Mouse (Mus musculus): ENCODE results near the gene Thra.
"Not testable (repeated sequence)": the region's sequence is repeated elsewhere in the genome, so short reads cannot be mapped to it uniquely, and the experiment has no call there.

The Thra gene

GRCm38 (mm10) chr11:98720756-98721155 is 19.7 kb upstream of the Thra start:
- no peak for DNase-seq

GRCm38 (mm10) chr11:98721458-98722226 is 18.8 kb upstream of the Thra start:
- DNase-seq = no peak

- no peak for DNase-seq
These were observed 17.3 kb upstream of the Thra start for GRCm38 (mm10) chr11:98723098-98723497.

- peak in 1 of 2 experiments; percentile 3 for DNase-seq
These were observed 14.4 kb upstream of the Thra start for GRCm38 (mm10) chr11:98725926-98726506.

- DNase-seq = peak; percentile 75 to 84
These were observed 11.3 kb upstream of the Thra start, which contains the start of gene Med24 for GRCm38 (mm10) chr11:98729119-98729588. Med24 (minus strand) TSS chr11:98729435.

GRCm38 (mm10) chr11:98730727-98731126 is 9.7 kb upstream of the Thra start:
- no peak for DNase-seq

- DNase-seq = no peak
These were observed 9.3 kb upstream of the Thra start for GRCm38 (mm10) chr11:98731134-98731533.

GRCm38 (mm10) chr11:98734020-98734419 is 6.4 kb upstream of the Thra start:
- peak in 1 of 2 experiments; percentile 18 for DNase-seq

- DNase-seq = no peak
These were observed 5.3 kb upstream of the Thra start for GRCm38 (mm10) chr11:98735111-98735510.

GRCm38 (mm10) chr11:98736176-98736575 is 4.3 kb upstream of the Thra start:
- no peak for DNase-seq

GRCm38 (mm10) chr11:98737220-98737619 is 3.2 kb upstream of the Thra start:
- not testable (repeated sequence) for DNase-seq

- no peak for DNase-seq
These were observed 2.0 kb upstream of the Thra start for GRCm38 (mm10) chr11:98738428-98738911.

- no peak for DNase-seq
These were observed 1.5 kb upstream of the Thra start for GRCm38 (mm10) chr11:98738925-98739324.

GRCm38 (mm10) chr11:98740026-98740392 is 429 bp upstream of the Thra start:
- peak in 1 of 2 experiments; percentile 13 for DNase-seq

- no peak for DNase-seq
These were observed 698 bp downstream of the Thra start for GRCm38 (mm10) chr11:98741051-98741620.

GRCm38 (mm10) chr11:98741622-98742396 is 1.4 kb downstream of the Thra start:
- peak; percentile 81 to 86 for DNase-seq

GRCm38 (mm10) chr11:98742397-98743291 is 2.2 kb downstream of the Thra start:
- no peak for DNase-seq

GRCm38 (mm10) chr11:98743655-98744345 is 3.4 kb downstream of the Thra start:
- no peak for DNase-seq

- no peak for DNase-seq
These were observed 4.1 kb downstream of the Thra start for GRCm38 (mm10) chr11:98744456-98745019.

- no peak for DNase-seq
These were observed 5.8 kb downstream of the Thra start for GRCm38 (mm10) chr11:98745932-98746853.
